Mouse (Mus musculus): ENCODE measurements around the gene Nfib. TPM values are rescaled to one million over a fixed set of nuclear protein-coding genes. Genes with fewer than 3 reads are reported as not detected.

Gene Nfib
- polyA plus RNA-seq, 1 experiment from 2014 or later: 58.4 TPM

DNA sequence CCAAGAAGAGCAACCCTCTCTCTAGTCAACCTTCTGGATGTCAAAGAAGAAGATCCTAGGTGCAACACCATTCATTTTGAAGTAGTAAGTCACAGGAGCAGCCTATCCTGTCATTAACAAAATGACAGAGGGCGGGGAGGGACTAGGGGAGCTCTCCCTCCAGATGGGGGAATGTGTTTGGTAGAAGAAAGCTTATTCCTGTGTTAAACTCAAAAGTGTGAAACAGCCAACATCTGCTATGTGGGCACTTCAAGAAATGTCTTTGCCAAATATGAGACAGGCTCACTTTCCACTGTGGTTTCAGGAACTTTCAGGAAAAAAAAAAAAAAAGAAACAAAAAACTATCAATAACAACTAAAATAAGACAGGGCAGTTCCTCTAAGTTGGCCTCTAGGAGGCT lies 411.5 kb downstream of the Nfib start:
- H3K9ac ChIP-seq (replicated peaks): no peak overlapping the region
- H3K4me1 ChIP-seq (replicated peaks): peaks cover 9% of the 10 kb centered on the region
- no peak overlapping the region for H3K27ac ChIP-seq
- H3K4me2 ChIP-seq (replicated peaks): no peak overlapping the region
- WGBS: 66% methylated on average over 1 of the region's 1 CpGs
- H3K4me3 ChIP-seq (replicated peaks): no peak overlapping the region
- no peaks in the 10 kb centered on the region for H3K9me3 ChIP-seq
- no peak for ATAC-seq
- no peaks in the 10 kb centered on the region for H3K27me3 ChIP-seq
- no peaks in the 10 kb centered on the region for H3K36me3 ChIP-seq

GRCm38 (mm10) chr4:82291174-82291847 lies 414.2 kb downstream of the Nfib start:
- no peak for ATAC-seq
- H3K36me3 ChIP-seq: no peaks in the 10 kb centered on the region
- 32% methylated on average over 4 of the region's 4 CpGs for WGBS
- no peaks in the 10 kb centered on the region for H3K27me3 ChIP-seq
- no peak overlapping the region for H3K4me2 ChIP-seq (replicated peaks)
- H3K4me3 ChIP-seq (replicated peaks): no peak overlapping the region
- no peak overlapping the region for H3K9ac ChIP-seq (replicated peaks)
- H3K9me3 ChIP-seq: no peaks in the 10 kb centered on the region
- peaks cover 9% of the 10 kb centered on the region for H3K4me1 ChIP-seq (replicated peaks)
- H3K27ac ChIP-seq: no peak overlapping the region

- no peak overlapping the region for H3K4me2 ChIP-seq (replicated peaks)
- H3K9ac ChIP-seq (replicated peaks): no peak overlapping the region
- no peak overlapping the region for H3K4me3 ChIP-seq (replicated peaks)
- no peaks in the 10 kb centered on the region for H3K36me3 ChIP-seq
- H3K9me3 ChIP-seq: no peaks in the 10 kb centered on the region
- peaks cover 9% of the 10 kb centered on the region for H3K4me1 ChIP-seq (replicated peaks)
- H3K27me3 ChIP-seq: no peaks in the 10 kb centered on the region
- 54% methylated on average over 9 of the region's 9 CpGs for WGBS
- no peak for ATAC-seq
- H3K27ac ChIP-seq: no peak overlapping the region
Measured at GRCm38 (mm10) chr4:82290623-82291022, 414.9 kb downstream of the Nfib start.

- Histone ChIP-seq H3K4me3 (replicated peaks) (no peak overlapping the region), H3K36me3 (no peaks in the 10 kb centered on the region), H3K9me3 (no peaks in the 10 kb centered on the region), H3K27me3 (no peaks in the 10 kb centered on the region), H3K27ac (no peak overlapping the region), H3K9ac (replicated peaks) (no peak overlapping the region), H3K4me1 (replicated peaks) (peaks cover 9% of the 10 kb centered on the region), H3K4me2 (replicated peaks) (no peak overlapping the region)
- WGBS: 80% methylated on average over 7 of the region's 7 CpGs
- no peak for ATAC-seq
Measured at GRCm38 (mm10) chr4:82289596-82289995, 416.0 kb downstream of the Nfib start.

- no peak for ATAC-seq
- no peak overlapping the region for H3K27ac ChIP-seq
Measured at GRCm38 (mm10) chr4:82288138-82288537, 417.4 kb downstream of the Nfib start.

DNA sequence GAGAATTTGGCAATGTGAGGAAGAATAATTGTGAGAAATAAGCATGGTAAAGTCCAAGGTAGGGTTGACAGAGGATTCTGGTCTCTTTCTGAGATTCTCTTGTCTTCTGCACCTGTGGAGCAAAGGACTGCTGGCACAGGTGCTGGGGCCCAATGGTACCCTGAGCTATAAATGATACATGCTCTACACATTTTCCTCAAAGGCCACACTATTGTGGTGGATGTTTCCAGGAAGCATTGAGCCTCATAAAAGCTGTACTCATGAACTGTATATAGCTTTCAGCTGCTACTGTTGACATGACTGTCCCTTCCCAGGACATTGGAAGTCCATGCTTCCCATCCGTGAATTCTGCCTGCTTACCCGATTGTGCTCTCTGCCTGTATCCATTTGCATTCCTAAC lies 418.1 kb downstream of the Nfib start:
- Histone ChIP-seq H3K9me3 (no peaks in the 10 kb centered on the region), H3K36me3 (no peaks in the 10 kb centered on the region), H3K9ac (replicated peaks) (no peak overlapping the region), H3K4me1 (replicated peaks) (0 out of 2 replicates have a peak, but pooled peaks cover 3% of the 10 kb centered on the region), H3K4me3 (replicated peaks) (no peak overlapping the region), H3K27ac (no peak overlapping the region), H3K4me2 (replicated peaks) (no peak overlapping the region), H3K27me3 (no peaks in the 10 kb centered on the region)
- 97% methylated on average over 2 of the region's 2 CpGs for WGBS
- ATAC-seq: no peak

More at GRCm38 (mm10) chr4:82288138-82288537, 417.4 kb downstream of the Nfib start:
- H3K36me3 ChIP-seq: no peaks in the 10 kb centered on the region
- H3K4me2 ChIP-seq (replicated peaks): no peak overlapping the region
- H3K4me1 ChIP-seq (replicated peaks): peaks cover 3% of the 10 kb centered on the region
- H3K9me3 ChIP-seq: no peaks in the 10 kb centered on the region
- H3K27me3 ChIP-seq: no peaks in the 10 kb centered on the region
- no peak overlapping the region for H3K9ac ChIP-seq (replicated peaks)
- H3K4me3 ChIP-seq (replicated peaks): no peak overlapping the region
- 84% methylated on average over 2 of the region's 2 CpGs for WGBS

DNA sequence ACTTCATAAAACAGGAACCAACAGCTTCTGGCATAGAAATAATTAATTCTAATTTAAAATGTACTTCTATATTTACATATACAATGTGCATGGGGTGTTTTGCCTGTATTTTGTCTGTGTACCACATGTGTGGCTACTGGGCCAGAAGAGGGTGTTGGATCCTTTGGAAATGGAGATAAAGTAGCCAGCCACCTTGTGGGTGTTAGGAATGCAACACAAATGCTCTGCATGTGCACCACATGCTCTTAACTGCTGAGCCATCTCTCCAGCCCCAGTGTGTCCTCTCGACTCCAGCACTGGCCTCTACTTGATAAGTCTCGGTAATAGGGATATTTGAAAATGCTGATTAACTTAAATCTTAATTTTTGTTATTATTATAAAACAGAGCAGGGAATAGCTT lies 418.6 kb downstream of the Nfib start:
- 0 out of 2 replicates have a peak, but pooled peaks cover 2% of the 10 kb centered on the region for H3K4me1 ChIP-seq (replicated peaks)
- no peaks in the 10 kb centered on the region for H3K9me3 ChIP-seq
- no peak for ATAC-seq
- no peak overlapping the region for H3K9ac ChIP-seq (replicated peaks)
- no peak overlapping the region for H3K27ac ChIP-seq
- no peak overlapping the region for H3K4me3 ChIP-seq (replicated peaks)
- H3K4me2 ChIP-seq (replicated peaks): no peak overlapping the region
- H3K27me3 ChIP-seq: no peaks in the 10 kb centered on the region
- H3K36me3 ChIP-seq: no peaks in the 10 kb centered on the region
- WGBS: 88% methylated on average over 2 of the region's 2 CpGs

DNA sequence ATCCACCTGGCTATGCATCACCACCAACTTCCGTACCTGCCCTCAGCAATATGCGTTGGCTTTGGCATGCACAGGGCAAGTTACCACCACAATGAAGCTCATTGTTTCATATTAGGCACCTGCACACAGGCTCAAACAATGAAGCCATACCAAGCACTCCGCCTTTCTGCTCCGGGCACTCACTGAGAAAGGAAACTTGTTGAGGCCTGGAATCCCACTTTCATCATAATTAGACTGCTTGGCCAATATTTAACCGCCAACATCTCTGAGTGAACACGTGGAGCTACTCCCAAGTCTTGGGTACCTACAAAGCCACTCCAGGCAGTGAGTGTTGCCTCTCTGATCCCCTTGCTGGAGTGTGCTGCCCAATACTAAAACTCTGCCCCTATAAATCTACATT lies 422.0 kb downstream of the Nfib start:
- Histone ChIP-seq H3K36me3 (no peaks in the 10 kb centered on the region), H3K4me3 (replicated peaks) (no peak overlapping the region), H3K4me1 (replicated peaks) (no peaks in the 10 kb centered on the region), H3K9ac (replicated peaks) (no peak overlapping the region), H3K4me2 (replicated peaks) (no peak overlapping the region), H3K27ac (no peak overlapping the region), H3K9me3 (no peaks in the 10 kb centered on the region), H3K27me3 (no peaks in the 10 kb centered on the region)
- ATAC-seq: no peak
- 93% methylated on average over 6 of the region's 6 CpGs for WGBS

GRCm38 (mm10) chr4:82275996-82276395 lies 429.6 kb downstream of the Nfib start:
- 89% methylated on average over 2 of the region's 2 CpGs for WGBS
- no peak overlapping the region for H3K27ac ChIP-seq

DNA sequence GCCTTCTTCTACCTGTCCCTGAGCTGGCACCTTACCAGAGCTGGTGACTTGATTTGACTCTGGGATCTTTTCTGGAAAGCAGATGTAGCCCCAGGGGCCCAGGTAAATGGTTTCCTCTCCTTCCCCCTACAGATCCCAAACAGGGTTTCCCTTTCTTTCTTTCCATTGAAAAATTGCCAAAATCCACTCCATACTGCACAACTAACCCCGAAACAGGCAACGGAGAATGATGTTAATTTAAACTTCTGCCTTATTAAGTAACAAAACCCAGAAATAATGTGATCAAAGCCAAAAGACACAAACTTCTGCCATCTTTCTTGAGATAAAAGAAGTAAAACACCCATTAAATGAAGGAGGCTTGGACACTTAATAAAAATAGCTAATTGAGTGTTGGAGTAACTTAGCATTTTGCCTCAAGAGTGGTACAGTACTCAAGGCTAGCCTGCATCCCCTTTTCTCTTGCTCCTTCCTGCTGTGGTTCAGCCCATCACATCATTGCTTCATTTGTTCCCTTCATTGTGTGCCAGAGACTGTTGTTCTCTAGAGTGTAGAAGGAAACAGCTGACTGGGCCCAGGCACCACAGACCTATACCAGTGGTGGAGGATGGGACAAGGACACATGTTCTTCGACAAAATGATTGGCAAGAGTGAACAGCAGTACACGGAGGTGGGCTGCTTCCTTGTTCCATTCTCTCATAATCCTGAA lies 432.3 kb downstream of the Nfib start:
- Histone ChIP-seq H3K4me1 (replicated peaks) (peaks cover 11% of the 10 kb centered on the region; the same call in 1 of the 2 replicates), H3K9me3 (no peaks in the 10 kb centered on the region), H3K9ac (replicated peaks) (no peak overlapping the region), H3K4me2 (replicated peaks) (no peak overlapping the region), H3K27ac (no peak overlapping the region), H3K4me3 (replicated peaks) (no peak overlapping the region), H3K27me3 (no peaks in the 10 kb centered on the region), H3K36me3 (no peaks in the 10 kb centered on the region)
- ATAC-seq: no peak
- 92% methylated on average over 4 of the region's 4 CpGs for WGBS

More at GRCm38 (mm10) chr4:82275996-82276395, 429.6 kb downstream of the Nfib start:
- no peaks in the 10 kb centered on the region for H3K36me3 ChIP-seq
- H3K4me2 ChIP-seq (replicated peaks): no peak overlapping the region
- H3K9me3 ChIP-seq: no peaks in the 10 kb centered on the region
- ATAC-seq: no peak
- no peak overlapping the region for H3K9ac ChIP-seq (replicated peaks)
- H3K4me3 ChIP-seq (replicated peaks): no peak overlapping the region
- H3K4me1 ChIP-seq (replicated peaks): peaks cover 9% of the 10 kb centered on the region; the same call in 1 of the 2 replicates
- H3K27me3 ChIP-seq: no peaks in the 10 kb centered on the region

GRCm38 (mm10) chr4:82272099-82272498 lies 433.5 kb downstream of the Nfib start:
- Histone ChIP-seq H3K4me3 (replicated peaks) (no peak overlapping the region), H3K27me3 (no peaks in the 10 kb centered on the region), H3K36me3 (no peaks in the 10 kb centered on the region), H3K4me1 (replicated peaks) (peaks cover 11% of the 10 kb centered on the region; the same call in 1 of the 2 replicates), H3K9me3 (no peaks in the 10 kb centered on the region), H3K27ac (peak overlapping the region; percentile 14; the same call in 1 of the 2 replicates), H3K9ac (replicated peaks) (no peak overlapping the region), H3K4me2 (replicated peaks) (no peak overlapping the region)
- WGBS: 65% methylated on average over 4 of the region's 4 CpGs
- ATAC-seq: no peak

DNA sequence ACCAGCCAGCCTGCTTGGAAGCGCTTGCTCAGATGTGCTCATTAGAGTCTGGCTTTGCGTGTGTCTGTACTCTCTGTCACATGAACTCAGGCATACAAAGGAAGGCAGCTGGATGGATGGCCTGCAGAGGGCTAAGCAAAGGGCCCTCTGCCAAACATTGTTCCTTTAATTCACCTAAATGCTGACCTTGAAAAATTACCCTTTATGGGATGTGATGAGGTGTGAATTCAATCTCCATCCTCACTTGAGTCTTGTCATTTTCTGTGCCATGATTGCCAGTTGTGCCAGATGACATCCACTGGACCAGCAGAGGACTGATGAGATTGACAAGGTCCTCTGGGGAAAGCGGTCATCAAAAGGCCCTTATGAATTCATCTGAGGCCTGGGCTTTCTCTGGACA lies 434.0 kb downstream of the Nfib start:
- H3K4me1 ChIP-seq (replicated peaks): peaks cover 11% of the 10 kb centered on the region; the same call in 1 of the 2 replicates
- no peak overlapping the region for H3K4me2 ChIP-seq (replicated peaks)
- no peaks in the 10 kb centered on the region for H3K9me3 ChIP-seq
- no peaks in the 10 kb centered on the region for H3K36me3 ChIP-seq
- peak; percentile 74; the same call in 1 of the 2 replicates for ATAC-seq
- no peak overlapping the region for H3K9ac ChIP-seq (replicated peaks)
- H3K4me3 ChIP-seq (replicated peaks): no peak overlapping the region
- H3K27ac ChIP-seq: no peak overlapping the region
- no peaks in the 10 kb centered on the region for H3K27me3 ChIP-seq
- 47% methylated on average over 3 of the region's 3 CpGs for WGBS
